Mouse (Mus musculus) cerebellum, adult 2 months (tissue): ENCODE data around the gene Slc9a7. TPM values are rescaled to one million over a fixed set of nuclear protein-coding genes. Genes with fewer than 3 reads are reported as not detected.

Source experiments
- DNase-seq, 2 experiments: peaks; one replicate each; pipeline ENCODE4 v3.0.0; 2021
- H3K27ac ChIP-seq: fragments of 200-500 bp; 2 replicates; pipeline ENCODE4 v1.5.1; 2012; ENCODE audit warnings: low read length, control low read depth, inconsistent platforms; ENCODE audit not compliant: insufficient read depth
- H3K27me3 ChIP-seq: fragments of 200-500 bp; 2 replicates; pipeline ENCODE4 v1.6.1; 2012; ENCODE audit warnings: inconsistent platforms, mild to moderate bottlenecking, low read length, moderate library complexity; ENCODE audit not compliant: control insufficient read depth, insufficient read depth
- H3K4me1 ChIP-seq: fragments of 200-500 bp; 2 replicates; pipeline ENCODE4 v1.6.1; 2011; ENCODE audit warnings: low read length; ENCODE audit not compliant: control insufficient read depth, insufficient read depth
- H3K4me3 ChIP-seq: fragments of 200-500 bp; replicated peaks from 2 replicates; pipeline ENCODE3; 2011; ENCODE audit warnings: mild to moderate bottlenecking, low read depth, low read length, control low read depth; ENCODE audit not compliant: insufficient read depth
- CTCF ChIP-seq: fragments of 200-500 bp; IDR thresholded peaks from 2 replicates; pipeline ENCODE4 v1.5.1; 2011; ENCODE audit warnings: low read depth, mild to moderate bottlenecking, control low read depth, low read length, moderate library complexity, borderline replicate concordance; ENCODE audit not compliant: insufficient read depth
- POLR2A ChIP-seq: fragments of 200-500 bp; IDR thresholded peaks from 2 replicates; pipeline ENCODE4 v1.6.1; 2011; ENCODE audit warnings: low read length, control low read depth, borderline replicate concordance; ENCODE audit not compliant: insufficient read depth
- whole genome bisulfite sequencing: fragments of 180-500 bp; shearing (Covaris S2); methylation state at CpG from one replicate; pipeline ENCODE4 v1.1.7; 2018; 5-methylcytosine and 5-hydroxymethylcytosine counted together
- polyA plus RNA-seq: library from polyadenylated mRNA; depleted of rRNA; stranded (reverse); fragments of >200 nt; gene quantifications from 2 replicates; pipeline ENCODE4 v1.2.3, GENCODE M21; 2012; rRNA removed

The Slc9a7 gene
- polyA plus RNA-seq = 23.2 and 24.6 TPM in 2 replicates

DNA sequence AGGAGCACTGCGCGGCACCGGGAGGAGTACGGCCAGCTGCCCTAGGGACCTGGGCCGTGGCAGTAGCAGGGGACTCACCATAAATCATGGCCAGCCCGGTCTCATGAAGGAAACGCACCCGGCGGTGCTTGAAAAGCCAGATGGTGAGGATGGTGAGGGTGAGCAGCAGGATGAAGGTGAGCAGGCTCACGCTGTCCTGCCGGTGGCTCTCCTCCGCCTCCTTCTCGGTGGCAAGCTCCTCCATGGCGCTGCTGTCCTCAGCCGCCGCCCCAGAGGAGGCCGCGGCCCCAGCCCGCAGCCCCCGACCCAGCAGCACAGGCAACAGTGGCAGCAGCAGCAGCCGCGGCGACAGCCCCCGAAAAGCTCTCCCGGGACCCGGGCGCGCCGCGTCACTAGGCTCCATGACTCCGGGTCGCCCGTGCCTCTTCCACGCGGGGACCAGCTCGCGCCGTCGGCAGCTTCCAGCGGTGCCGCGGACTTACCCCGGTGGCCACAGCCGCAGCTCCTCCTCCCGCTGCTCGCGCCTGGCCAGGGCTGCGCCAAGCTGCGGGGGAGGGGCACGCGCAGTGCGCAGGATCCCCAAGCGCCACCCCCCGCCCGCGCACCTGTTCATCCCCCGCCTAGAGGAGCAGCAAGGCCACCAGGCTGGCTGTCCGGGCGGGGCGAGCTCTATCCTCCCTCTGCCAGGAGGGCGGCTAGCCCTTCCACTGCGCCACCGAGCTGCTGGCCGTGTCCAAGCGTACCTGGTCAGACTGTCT is at the start of gene Slc9a7:
Slc9a7 (minus strand) TSS at position 526 of the 758 bp plus-strand sequence.
- 14% methylated on average over 39 of the region's 65 CpGs for WGBS
- Histone ChIP-seq H3K27me3 (no peaks in the 10 kb centered on the region), H3K27ac (peak within 1 kb of the TSS; percentile 95), H3K4me1 (no peaks in the 10 kb centered on the region), H3K4me3 (peak within 1 kb of the TSS; percentile 98)
- DNase-seq = peak; percentile 80 to 86
- TF ChIP-seq CTCF = no peak
- peak; percentile 65; the same call in 1 of the 2 replicates for TF ChIP-seq POLR2A

DNA sequence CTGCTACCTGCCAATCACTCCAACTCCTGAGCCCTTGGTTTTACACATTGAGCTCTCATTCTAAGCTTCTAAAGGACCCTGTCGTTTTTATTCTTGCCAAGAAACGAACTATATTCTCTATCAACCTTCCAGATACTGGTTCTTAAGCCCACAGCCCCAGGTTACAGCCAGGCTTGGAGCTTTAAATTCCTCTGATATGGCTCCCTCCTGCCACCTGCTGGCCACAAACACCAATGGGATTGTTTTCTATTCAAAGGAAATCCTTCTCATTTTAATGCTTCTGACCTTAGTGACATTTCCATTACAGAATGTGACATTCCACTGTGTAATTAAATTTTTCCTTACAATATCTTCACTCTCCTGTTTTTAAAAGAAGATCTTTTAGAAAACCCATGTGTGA is 44.1 kb upstream of the Slc9a7 start:
- H3K27me3 ChIP-seq = no peaks in the 10 kb centered on the region
- WGBS = 18% methylated on average over 2 of the region's 2 CpGs
- H3K4me3 ChIP-seq = no peak overlapping the region
- peak; percentile 25 to 56 for DNase-seq
- H3K4me1 ChIP-seq = no peaks in the 10 kb centered on the region; the same call in 1 of the 2 replicates
- TF ChIP-seq POLR2A (no peak), CTCF (peak; percentile 54; the same call in 1 of the 2 replicates)
- no peak overlapping the region for H3K27ac ChIP-seq

DNA sequence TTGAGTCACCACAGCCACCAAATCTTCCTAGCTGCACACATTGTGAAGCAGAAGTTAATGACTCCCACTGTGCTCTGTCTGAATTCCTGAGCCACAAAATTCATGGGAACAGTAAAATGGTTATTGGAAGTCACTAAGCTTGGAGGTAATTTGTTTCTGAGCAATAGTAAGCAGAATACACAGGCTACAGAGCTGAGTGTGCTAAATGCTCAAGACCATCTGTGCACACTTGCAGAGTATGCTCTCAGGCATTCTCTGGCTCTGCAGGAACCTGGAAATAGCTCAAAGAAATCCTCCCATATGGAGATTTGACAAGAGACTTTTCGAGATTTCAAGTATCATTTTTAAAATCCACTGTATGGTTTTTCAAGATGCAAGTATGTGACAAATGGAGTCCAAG is 41.1 kb upstream of the Slc9a7 start:
- TF ChIP-seq POLR2A (no peak), CTCF (no peak)
- no peak overlapping the region for H3K4me3 ChIP-seq
- DNase-seq = peak; percentile 20 to 57
- WGBS = 10% methylated on average over 1 of the region's 1 CpGs
- no peaks in the 10 kb centered on the region for H3K27me3 ChIP-seq
- H3K4me1 ChIP-seq = no peaks in the 10 kb centered on the region; the same call in 1 of the 2 replicates
- no peak overlapping the region for H3K27ac ChIP-seq

- no peak for DNase-seq
- H3K27me3 ChIP-seq = no peaks in the 10 kb centered on the region
- WGBS = 41% methylated on average over 3 of the region's 3 CpGs
- H3K27ac ChIP-seq = no peak overlapping the region
- no peaks in the 10 kb centered on the region for H3K4me1 ChIP-seq
- no peak overlapping the region for H3K4me3 ChIP-seq
- TF ChIP-seq POLR2A (no peak), CTCF (no peak)
These were observed 15.6 kb upstream of the Slc9a7 start for GRCm38 (mm10) chrX:20307215-20307614.

- no peak for TF ChIP-seq POLR2A
- TF ChIP-seq CTCF = no peak
- no peaks in the 10 kb centered on the region for H3K27me3 ChIP-seq
- no peak overlapping the region for H3K27ac ChIP-seq
- H3K4me3 ChIP-seq = no peak overlapping the region
- H3K4me1 ChIP-seq = no peaks in the 10 kb centered on the region
- no peak for DNase-seq
These were observed 14.3 kb upstream of the Slc9a7 start for GRCm38 (mm10) chrX:20305941-20306340.

DNA sequence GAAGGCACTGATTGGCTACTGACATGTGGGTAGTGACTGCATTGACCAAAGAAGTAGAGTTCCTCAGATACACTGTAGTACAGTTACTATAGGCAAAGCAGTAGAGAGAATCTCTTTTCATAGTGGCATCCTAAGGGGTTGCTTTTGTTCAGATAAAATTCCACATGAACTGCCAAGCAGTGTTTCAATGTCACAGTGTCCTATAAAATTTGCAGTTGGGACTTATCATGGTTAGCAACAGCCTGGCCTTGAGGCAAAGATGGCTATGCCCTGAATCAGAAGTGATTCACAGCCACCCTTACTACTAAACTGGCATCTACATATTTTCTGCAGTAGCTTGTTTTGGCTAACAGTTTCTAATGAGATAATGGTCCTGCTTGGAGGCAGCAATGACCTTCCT is 11.7 kb upstream of the Slc9a7 start:
- Histone ChIP-seq H3K4me3 (no peak overlapping the region), H3K27me3 (no peaks in the 10 kb centered on the region), H3K4me1 (no peaks in the 10 kb centered on the region), H3K27ac (no peak overlapping the region)
- no peak for TF ChIP-seq CTCF
- no peak for DNase-seq

DNA sequence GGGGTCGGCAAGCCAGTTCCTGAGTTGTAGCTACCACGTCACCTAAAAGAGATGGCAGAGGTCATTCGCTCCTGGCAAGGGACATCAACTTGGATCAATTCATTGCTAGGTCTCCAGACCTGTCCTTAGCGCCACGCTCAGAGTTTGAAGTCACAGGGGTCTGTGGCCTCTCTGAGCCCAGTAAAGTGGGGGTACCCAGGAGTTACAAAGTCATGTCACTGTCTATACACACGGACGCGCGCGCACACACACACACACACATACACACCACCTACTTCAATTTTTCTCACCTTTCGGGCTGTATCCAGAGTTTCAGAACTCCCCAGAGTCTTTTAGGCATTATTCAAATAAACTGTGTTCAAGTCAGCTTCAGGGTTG is 422 bp upstream of the Slc9a7 start:
- no peak for DNase-seq
- WGBS = 33% methylated on average over 11 of the region's 11 CpGs
- Histone ChIP-seq H3K4me3 (peak overlapping the region; percentile 98), H3K27ac (peak overlapping the region; percentile 57; the same call in 1 of the 2 replicates), H3K4me1 (no peaks in the 10 kb centered on the region), H3K27me3 (no peaks in the 10 kb centered on the region)
- TF ChIP-seq POLR2A = no peak
- no peak for TF ChIP-seq CTCF

- no peaks in the 10 kb centered on the region for H3K4me1 ChIP-seq
These were observed 892 bp downstream of the Slc9a7 start for GRCm38 (mm10) chrX:20290715-20291114.

More at GRCm38 (mm10) chrX:20290715-20291114, 892 bp downstream of the Slc9a7 start:
- WGBS = 5% methylated on average over 5 of the region's 5 CpGs
- Histone ChIP-seq H3K4me3 (peak overlapping the region; percentile 98), H3K27me3 (no peaks in the 10 kb centered on the region), H3K27ac (peak overlapping the region; percentile 95)
- no peak for TF ChIP-seq CTCF
- TF ChIP-seq POLR2A = no peak
- peak; percentile 15 to 36 for DNase-seq
